Mouse (Mus musculus) lung, adult 2 months (tissue): ENCODE measurements around the gene Arhgap44. TPM values are rescaled to one million over a fixed set of nuclear protein-coding genes. Genes with fewer than 3 reads are reported as not detected.

ENCODE experiments used
- DNase-seq: peaks from one replicate; pipeline ENCODE4 v3.0.0; 2022
- H3K4me1 ChIP-seq: fragments of 200-500 bp; 2 replicates; pipeline ENCODE4 v1.6.1; 2011; ENCODE audit warnings: low read length; ENCODE audit not compliant: control insufficient read depth, insufficient read depth
- H3K4me3 ChIP-seq: fragments of 200-500 bp; replicated peaks from 2 replicates; pipeline ENCODE3; 2011; ENCODE audit warnings: low read depth, mild to moderate bottlenecking, control low read depth, low read length; ENCODE audit errors: extremely low read depth
- CTCF ChIP-seq: fragments of 200-500 bp; IDR thresholded peaks from 2 replicates; pipeline ENCODE4 v1.5.1; 2011; ENCODE audit warnings: mild to moderate bottlenecking, low read length, control low read depth; ENCODE audit not compliant: insufficient read depth
- POLR2A ChIP-seq: fragments of 200-500 bp; IDR thresholded peaks from 2 replicates; pipeline ENCODE4 v1.6.1; 2011; ENCODE audit warnings: low read depth, mild to moderate bottlenecking, control low read depth, low read length, borderline replicate concordance; ENCODE audit errors: extremely low read depth
- WGBS: fragments of 180-500 bp; shearing (Covaris S2); methylation state at CpG from one replicate; pipeline ENCODE4 v1.1.7; 2018; 5-methylcytosine and 5-hydroxymethylcytosine counted together
- polyA plus RNA-seq: library from polyadenylated mRNA; depleted of rRNA; stranded (reverse); fragments of >200 nt; gene quantifications from 2 replicates; pipeline ENCODE4 v1.2.3, GENCODE M21; 2012; rRNA removed

The Arhgap44 gene
- polyA plus RNA-seq, 1 experiment, result 32.6 TPM

DNA sequence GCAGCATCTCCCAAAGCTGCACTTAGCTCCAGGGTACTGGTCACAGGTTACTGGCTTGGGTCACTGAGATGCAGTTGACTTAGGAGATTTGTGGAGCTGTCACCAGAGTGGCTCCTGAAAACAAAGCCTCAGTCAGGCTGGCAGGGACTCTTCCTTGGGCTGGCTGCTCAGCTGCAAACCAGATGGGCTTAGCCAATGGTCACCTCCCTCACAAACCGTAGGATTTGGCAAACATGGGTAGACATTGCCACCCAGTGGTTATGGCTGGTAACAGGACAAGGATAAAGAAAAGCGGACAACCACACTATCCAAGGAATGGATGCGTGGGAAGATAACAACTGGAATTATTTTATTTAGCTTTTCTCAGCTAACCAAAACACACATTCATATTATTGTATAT is 194.3 kb downstream of the Arhgap44 start:
- 2% methylated on average over 3 of the region's 3 CpGs for WGBS
- TF ChIP-seq POLR2A, result no peak
- peak; percentile 63 for TF ChIP-seq CTCF
- peak; percentile 38 for DNase-seq
- Histone ChIP-seq H3K4me3 (no peak overlapping the region), H3K4me1 (no peaks in the 10 kb centered on the region)

DNA sequence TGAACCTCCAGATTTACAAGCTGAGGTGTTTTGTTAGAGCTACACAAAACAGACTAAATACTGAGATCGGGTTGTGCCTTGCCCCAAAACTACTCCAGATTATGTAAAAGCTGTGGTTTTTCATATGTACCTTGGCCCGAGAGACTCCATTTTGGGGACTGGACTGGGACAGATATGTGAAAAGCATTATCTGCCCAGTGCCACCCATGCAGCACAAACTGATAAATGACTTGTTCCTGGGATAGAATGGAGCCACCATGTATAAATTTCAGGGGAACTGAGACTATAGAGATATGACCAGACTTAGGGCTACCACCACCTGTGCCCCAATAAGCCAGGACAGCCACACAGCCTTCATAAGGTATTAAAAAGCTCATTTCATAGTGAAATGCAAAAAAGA is 200.1 kb downstream of the Arhgap44 start:
- Histone ChIP-seq H3K4me3 (no peak overlapping the region), H3K4me1 (no peaks in the 10 kb centered on the region)
- 80% methylated on average over 2 of the region's 2 CpGs for WGBS
- DNase-seq, result no peak
- TF ChIP-seq POLR2A (no peak), CTCF (no peak)

DNA sequence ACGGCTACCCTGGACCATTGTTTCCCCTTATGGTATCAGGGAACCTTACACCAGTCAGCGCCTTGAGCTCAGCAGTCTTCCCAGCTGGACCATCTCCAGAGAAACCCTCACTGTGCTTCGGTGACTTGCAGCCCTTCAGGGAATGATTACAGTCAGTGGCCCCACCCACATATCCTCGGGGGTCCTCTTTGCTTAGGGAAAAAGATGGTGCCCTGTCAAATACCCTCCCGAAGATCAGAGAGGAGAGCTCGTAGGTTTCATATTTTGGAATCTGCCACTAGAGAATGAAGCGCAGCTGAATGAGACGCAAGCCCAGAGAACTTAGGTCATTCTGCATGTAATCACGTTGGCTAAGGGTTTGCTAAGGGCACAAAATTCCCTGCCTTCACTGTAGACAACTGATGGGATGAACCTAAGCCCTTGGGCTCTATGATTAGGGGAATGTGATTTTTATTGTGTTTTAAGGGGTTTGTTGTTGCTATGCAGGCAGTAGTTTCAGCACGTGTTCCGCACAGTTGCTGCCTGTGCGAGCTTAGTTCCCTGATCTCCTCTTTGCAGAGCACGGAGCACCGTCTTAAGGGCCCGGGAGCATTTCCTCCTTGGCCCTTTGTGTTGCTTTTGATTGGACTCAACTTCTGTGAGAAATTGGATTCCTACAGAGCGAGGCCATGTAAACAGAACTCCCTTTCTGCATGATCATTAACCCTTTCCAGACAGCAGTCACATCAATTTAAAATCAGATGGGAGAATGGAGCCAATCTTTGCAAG is 205.6 kb downstream of the Arhgap44 start:
- Histone ChIP-seq H3K4me3 (no peak overlapping the region), H3K4me1 (no peaks in the 10 kb centered on the region)
- 5% methylated on average over 16 of the region's 16 CpGs for WGBS
- TF ChIP-seq CTCF (no peak), POLR2A (no peak)
- no peak for DNase-seq

Other genes starting within 250 kb of the Arhgap44 start
- 12.8 and 13.5 TPM in 2 replicates for gene Elac2, start 183.9 kb downstream of the Arhgap44 start, polyA plus RNA-seq
- gene 1700086D15Rik, start 3.1 kb downstream of the Arhgap44 start, polyA plus RNA-seq, result 0.27 and 0.32 TPM in 2 replicates
- gene Myocd, start 107.0 kb upstream of the Arhgap44 start, polyA plus RNA-seq, result 2.7 and 3.1 TPM in 2 replicates